Mouse (Mus musculus) stomach, embryonic 14.5 days (tissue): ENCODE results near the gene Apbb1. TPM values are rescaled to one million over a fixed set of nuclear protein-coding genes. Genes with fewer than 3 reads are reported as not detected.

Experiments
- ATAC-seq: fragments of 200-750 bp; cut with Nextera tagmentation; 2 replicates; pipeline ENCODE4 v1.8.0; 2017; ENCODE audit warnings: low read depth, moderate TSS enrichment; ENCODE audit not compliant: insufficient number of reproducible peaks, insufficient read depth, low FRiP score
- H3K27ac ChIP-seq: fragments of 300-500 bp; sonication (generic); 2 replicates; pipeline ENCODE4 v1.5.1; 2014; ENCODE audit warnings: mild to moderate bottlenecking, low read length, moderate library complexity, mixed read lengths
- H3K27me3 ChIP-seq: fragments of 300-500 bp; sonication (generic); 2 replicates; pipeline ENCODE4 v1.6.1; 2014; ENCODE audit warnings: low read length, control low read depth, mixed read lengths; ENCODE audit not compliant: control insufficient read depth, insufficient read depth
- H3K36me3 ChIP-seq: fragments of 300-500 bp; sonication (generic); 2 replicates; pipeline ENCODE4 v1.6.1; 2014; ENCODE audit warnings: mild to moderate bottlenecking, control low read depth, low read length, moderate library complexity, mixed read lengths; ENCODE audit not compliant: control insufficient read depth, insufficient read depth
- H3K4me1 ChIP-seq: fragments of 300-500 bp; sonication (generic); 2 replicates; pipeline ENCODE4 v1.6.1; 2014; ENCODE audit warnings: low read length, control low read depth, mixed read lengths; ENCODE audit not compliant: control insufficient read depth, insufficient read depth
- H3K4me2 ChIP-seq: fragments of 300-500 bp; sonication (generic); replicated peaks from 2 replicates; pipeline ENCODE4 v1.6.1; 2014; ENCODE audit warnings: low read depth, low read length, control low read depth
- H3K4me3 ChIP-seq: fragments of 300-500 bp; sonication (generic); 2 replicates; pipeline ENCODE4 v1.5.1; 2014; ENCODE audit warnings: low read depth, low read length, control low read depth
- H3K9ac ChIP-seq: fragments of 300-500 bp; sonication (generic); replicated peaks from 2 replicates; pipeline ENCODE4 v1.6.1; 2014; ENCODE audit warnings: low read depth, mild to moderate bottlenecking, control low read depth, low read length, moderate library complexity, mixed read lengths
- H3K9me3 ChIP-seq: fragments of 300-500 bp; sonication (generic); 2 replicates; pipeline ENCODE4 v1.6.1; 2016; ENCODE audit warnings: low read depth, low read length, control low read depth; ENCODE audit not compliant: control insufficient read depth
- WGBS: fragments of 180-500 bp; shearing (Covaris S2); extraction: QIAGEN DNeasy Blood & Tissue Kit; methylation state at CpG from one replicate; pipeline ENCODE4 v1.1.7; 2014; 5-methylcytosine and 5-hydroxymethylcytosine counted together
- polyA plus RNA-seq: library from polyadenylated mRNA; unstranded; fragments of >200 nt; fragmentation: Nextera tagmentation; extraction: Ambion mirVana; gene quantifications from 2 replicates; pipeline ENCODE4 v1.2.1, GENCODE M21; 2014

Gene Apbb1
- polyA plus RNA-seq, 1 experiment from 2014 or later: 47.2 TPM

DNA sequence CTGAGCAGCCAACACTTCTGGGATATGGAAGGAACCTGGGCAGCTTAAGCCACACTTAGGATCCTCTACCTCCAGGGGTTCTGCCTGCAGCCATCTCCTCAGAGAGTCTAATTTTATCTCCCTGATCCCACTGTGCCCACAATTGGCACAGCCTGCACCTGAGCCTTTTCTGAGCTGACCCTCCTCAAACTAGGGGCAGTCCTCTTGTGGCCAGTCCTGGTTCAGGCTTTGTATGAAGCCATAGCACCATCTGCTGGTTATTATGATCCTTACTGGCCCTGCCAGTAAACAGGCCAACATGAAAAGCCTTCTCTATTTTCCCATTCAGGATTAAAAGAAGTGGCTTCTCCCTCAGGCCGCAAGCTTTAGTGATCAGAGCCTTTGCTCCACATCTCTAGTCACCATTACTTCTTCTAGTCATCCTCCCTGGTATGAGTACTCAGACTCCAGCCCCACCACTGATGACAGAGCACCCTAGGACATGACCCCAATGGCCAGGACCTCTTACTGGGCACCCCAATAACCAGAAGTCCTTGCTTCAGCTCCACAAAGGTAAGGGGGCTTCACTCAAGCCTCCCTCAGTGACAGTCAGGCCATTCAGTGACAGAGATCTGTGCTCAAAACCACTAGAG, 54.0 kb downstream of the Apbb1 start:
- H3K36me3 ChIP-seq: no peaks in the 10 kb centered on the region
- no peak overlapping the region for H3K27ac ChIP-seq
- H3K4me1 ChIP-seq: no peaks in the 10 kb centered on the region
- ATAC-seq: peak; percentile 54; the same call in 1 of the 2 replicates
- no peaks in the 10 kb centered on the region for H3K9me3 ChIP-seq
- no peak overlapping the region for H3K4me3 ChIP-seq
- no peak overlapping the region for H3K9ac ChIP-seq
- no peaks in the 10 kb centered on the region for H3K27me3 ChIP-seq
- no peak overlapping the region for H3K4me2 ChIP-seq
- WGBS: 43% methylated on average over 1 of the region's 1 CpGs

DNA sequence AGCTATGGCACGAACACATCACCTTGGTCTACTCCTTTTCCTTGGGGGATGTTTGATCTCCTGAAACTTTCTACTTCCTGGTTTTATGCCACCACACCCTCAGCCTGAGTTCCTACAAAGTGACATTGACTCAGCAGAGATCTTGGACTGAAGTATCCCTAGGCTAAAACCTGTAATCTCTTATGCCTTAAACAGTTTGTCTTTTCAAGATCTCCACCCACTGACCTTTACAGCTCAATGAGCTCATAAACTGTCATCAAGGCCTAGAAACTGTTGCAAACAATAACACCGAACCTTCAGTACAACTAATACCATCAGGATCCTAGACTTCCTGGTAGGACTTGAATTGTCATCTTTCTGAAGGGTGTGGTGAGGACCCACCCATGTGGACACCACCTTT, 57.2 kb downstream of the Apbb1 start:
- Histone ChIP-seq H3K4me2 (no peak overlapping the region), H3K9me3 (no peaks in the 10 kb centered on the region), H3K27me3 (no peaks in the 10 kb centered on the region), H3K4me1 (no peaks in the 10 kb centered on the region), H3K9ac (no peak overlapping the region), H3K27ac (no peak overlapping the region), H3K36me3 (no peaks in the 10 kb centered on the region), H3K4me3 (no peak overlapping the region)
- no peak for ATAC-seq
- 88% methylated on average over 2 of the region's 2 CpGs for WGBS

DNA sequence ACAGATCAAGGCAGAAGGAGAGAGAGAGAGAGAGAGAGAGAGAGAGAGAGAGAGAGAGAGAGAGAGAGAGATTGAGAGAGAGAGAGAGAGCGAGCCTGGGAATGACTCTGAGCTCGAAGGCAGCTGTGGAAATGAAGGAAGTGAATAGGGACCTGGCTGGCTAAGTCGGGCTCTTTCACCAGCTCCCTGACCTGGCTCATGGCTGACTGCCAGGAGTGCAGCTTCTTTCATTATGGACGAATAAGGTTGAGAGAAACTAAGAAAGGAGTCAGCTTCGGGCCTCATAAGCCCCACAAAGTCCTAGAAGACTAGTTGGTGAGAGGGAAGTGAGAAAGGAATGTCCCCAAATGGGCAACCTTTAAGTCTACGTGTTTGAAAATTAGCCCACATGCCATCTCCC, 61.3 kb downstream of the Apbb1 start:
- ATAC-seq: no peak
- Histone ChIP-seq H3K27ac (no peak overlapping the region), H3K9ac (no peak overlapping the region), H3K36me3 (no peaks in the 10 kb centered on the region), H3K4me3 (no peak overlapping the region), H3K4me2 (no peak overlapping the region), H3K27me3 (no peaks in the 10 kb centered on the region), H3K4me1 (no peaks in the 10 kb centered on the region), H3K9me3 (no peaks in the 10 kb centered on the region)
- WGBS: 39% methylated on average over 6 of the region's 6 CpGs

DNA sequence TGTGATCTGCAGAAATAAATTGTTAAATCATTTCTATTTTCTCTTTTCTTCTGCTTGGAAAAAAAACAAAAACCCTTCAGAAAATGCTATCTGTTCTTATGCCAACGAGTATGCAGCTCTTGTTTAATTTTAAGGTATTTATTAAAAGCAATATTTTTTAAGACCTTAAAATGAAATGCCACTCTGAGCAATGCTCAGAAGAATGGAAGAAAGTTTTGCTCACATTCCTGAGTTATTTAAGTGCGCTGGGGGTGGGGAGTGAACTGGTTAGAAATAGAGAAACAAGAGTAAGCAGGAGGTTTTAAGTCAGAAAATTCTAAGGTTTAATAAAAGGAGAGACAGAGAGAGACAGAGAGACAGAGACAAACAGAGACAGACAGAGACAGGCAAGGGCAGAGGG, 61.7 kb downstream of the Apbb1 start:
- Histone ChIP-seq H3K36me3 (no peaks in the 10 kb centered on the region), H3K27ac (no peak overlapping the region), H3K4me1 (no peaks in the 10 kb centered on the region), H3K9ac (no peak overlapping the region), H3K4me2 (no peak overlapping the region), H3K9me3 (no peaks in the 10 kb centered on the region), H3K4me3 (no peak overlapping the region), H3K27me3 (no peaks in the 10 kb centered on the region)
- WGBS: 68% methylated on average over 2 of the region's 2 CpGs
- ATAC-seq: no peak

DNA sequence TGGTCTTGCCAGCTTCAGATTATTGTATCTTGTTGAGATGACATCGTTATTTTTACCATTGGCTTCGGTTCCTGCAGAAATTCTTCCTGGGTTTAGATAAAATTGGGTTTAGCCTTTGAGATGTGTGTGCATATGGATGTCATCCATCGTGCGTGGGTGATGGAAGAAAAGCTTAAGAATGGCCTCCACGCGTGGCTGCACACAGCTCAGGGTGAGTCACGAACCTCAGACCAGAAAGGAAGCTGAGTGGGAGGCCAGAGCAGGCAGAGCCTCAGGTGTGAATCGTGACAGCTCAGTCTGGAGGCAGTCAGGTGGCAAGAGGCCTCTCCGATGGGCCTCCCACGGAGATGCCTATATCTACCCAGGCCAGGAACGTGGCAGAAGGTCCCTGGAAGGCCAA, 62.1 kb downstream of the Apbb1 start:
- H3K4me2 ChIP-seq: no peak overlapping the region
- no peak overlapping the region for H3K27ac ChIP-seq
- no peaks in the 10 kb centered on the region for H3K9me3 ChIP-seq
- H3K4me1 ChIP-seq: no peaks in the 10 kb centered on the region
- no peak for ATAC-seq
- no peak overlapping the region for H3K4me3 ChIP-seq
- 64% methylated on average over 11 of the region's 11 CpGs for WGBS
- no peaks in the 10 kb centered on the region for H3K36me3 ChIP-seq
- H3K9ac ChIP-seq: no peak overlapping the region
- H3K27me3 ChIP-seq: no peaks in the 10 kb centered on the region

DNA sequence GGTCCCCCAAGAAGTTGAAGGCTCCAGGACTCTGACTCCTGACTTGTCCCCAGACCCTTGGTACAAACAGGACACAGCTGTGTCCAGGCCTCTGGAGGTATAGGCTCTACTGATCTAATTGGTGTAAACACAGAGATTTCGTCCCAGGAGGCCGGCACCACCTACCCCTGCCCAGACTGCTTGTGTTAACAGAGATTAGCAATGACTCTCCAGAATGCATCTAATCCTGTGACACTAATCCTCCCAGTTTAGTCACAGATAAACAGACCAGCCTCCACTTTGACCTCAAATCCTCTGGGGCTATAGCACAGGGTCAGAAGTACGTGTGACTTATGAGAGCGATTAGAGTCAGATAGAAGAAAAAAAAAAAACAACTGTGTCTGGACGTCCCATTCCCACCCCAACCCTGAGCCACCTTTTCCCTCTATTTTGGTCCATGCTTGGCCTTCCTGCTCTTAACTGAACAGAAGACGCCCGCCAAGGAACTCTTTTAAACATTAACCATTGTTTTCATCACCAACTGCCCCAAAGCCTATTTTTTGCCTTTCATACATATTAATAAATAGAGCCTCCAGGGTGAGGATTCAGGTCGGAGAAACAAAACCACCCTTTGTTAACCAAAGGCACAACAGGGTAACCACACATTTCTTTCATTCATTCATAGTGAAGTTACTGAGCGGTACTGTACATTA, 64.6 kb downstream of the Apbb1 start:
- no peaks in the 10 kb centered on the region for H3K36me3 ChIP-seq
- no peak overlapping the region for H3K27ac ChIP-seq
- no peaks in the 10 kb centered on the region for H3K9me3 ChIP-seq
- no peaks in the 10 kb centered on the region for H3K27me3 ChIP-seq
- H3K9ac ChIP-seq: no peak overlapping the region
- ATAC-seq: no peak
- H3K4me3 ChIP-seq: no peak overlapping the region
- no peak overlapping the region for H3K4me2 ChIP-seq
- H3K4me1 ChIP-seq: no peaks in the 10 kb centered on the region
- WGBS: 31% methylated on average over 9 of the region's 9 CpGs

DNA sequence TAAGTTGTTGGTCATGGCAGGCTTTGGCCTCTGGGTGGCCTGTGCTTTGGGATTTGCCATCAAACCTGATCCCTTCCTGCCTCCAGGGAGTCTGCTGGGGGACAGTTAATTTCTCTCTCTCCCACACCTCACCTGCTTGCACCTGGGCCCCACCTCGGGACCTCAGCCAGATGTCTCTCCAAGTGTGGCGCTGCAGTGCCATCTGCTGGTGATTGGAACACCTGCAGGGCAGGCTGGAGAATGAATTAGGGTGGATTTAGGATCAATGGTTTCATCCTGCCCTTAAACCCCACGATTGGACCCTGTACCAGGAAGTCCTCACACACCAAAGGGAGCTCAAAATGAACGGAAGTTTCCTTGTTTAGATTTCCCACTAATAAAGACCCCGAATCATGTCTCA, 66.3 kb downstream of the Apbb1 start:
- Histone ChIP-seq H3K9ac (no peak overlapping the region), H3K27me3 (no peaks in the 10 kb centered on the region), H3K36me3 (no peaks in the 10 kb centered on the region), H3K27ac (no peak overlapping the region), H3K9me3 (no peaks in the 10 kb centered on the region), H3K4me2 (no peak overlapping the region), H3K4me1 (no peaks in the 10 kb centered on the region), H3K4me3 (no peak overlapping the region)
- 13% methylated on average over 5 of the region's 5 CpGs for WGBS
- ATAC-seq: no peak

DNA sequence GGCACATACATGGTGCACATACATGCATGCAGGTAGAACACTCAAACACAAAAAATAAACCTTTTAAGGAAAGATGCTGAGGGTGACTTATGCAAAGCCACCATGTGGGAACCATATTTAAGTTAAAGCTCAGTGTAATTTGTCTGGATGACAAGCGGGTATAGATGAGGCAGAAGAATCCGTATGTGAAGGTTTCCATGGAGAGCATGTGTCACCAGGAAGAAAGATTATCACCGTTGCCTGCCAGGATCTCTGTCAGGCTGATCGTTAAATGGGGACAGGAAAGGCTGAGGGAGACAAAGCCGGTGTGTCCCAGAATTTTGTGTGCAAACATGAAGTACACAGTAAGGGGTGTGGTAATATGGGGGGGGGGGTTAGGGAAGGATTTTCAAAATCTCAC, 66.9 kb downstream of the Apbb1 start:
- no peaks in the 10 kb centered on the region for H3K36me3 ChIP-seq
- 29% methylated on average over 5 of the region's 5 CpGs for WGBS
- H3K27me3 ChIP-seq: no peaks in the 10 kb centered on the region
- no peak overlapping the region for H3K4me3 ChIP-seq
- H3K9me3 ChIP-seq: no peaks in the 10 kb centered on the region
- H3K9ac ChIP-seq: no peak overlapping the region
- H3K4me2 ChIP-seq: no peak overlapping the region
- no peak overlapping the region for H3K27ac ChIP-seq
- ATAC-seq: no peak
- H3K4me1 ChIP-seq: no peaks in the 10 kb centered on the region

DNA sequence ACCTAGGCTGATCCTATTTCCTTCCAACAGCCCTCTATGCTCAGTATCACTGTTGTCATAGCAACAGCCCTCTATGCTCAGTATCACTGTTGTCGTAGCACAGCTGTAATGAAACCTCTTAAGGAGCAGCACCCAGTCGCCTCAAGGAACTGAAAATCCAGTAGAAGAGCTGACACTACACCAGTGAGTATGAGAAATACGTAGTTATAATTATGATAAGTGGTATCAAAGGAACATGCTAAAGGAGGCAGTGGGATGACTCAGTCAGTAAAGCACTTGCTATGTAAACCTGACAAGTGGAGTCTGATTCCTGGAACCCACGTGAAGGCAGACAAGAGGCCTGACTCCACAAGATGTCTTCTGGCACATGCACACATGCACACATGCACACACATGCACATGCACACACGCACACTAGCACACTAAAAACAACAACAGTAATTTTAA, 67.6 kb downstream of the Apbb1 start:
- ATAC-seq: no peak
- Histone ChIP-seq H3K9me3 (no peaks in the 10 kb centered on the region), H3K9ac (no peak overlapping the region)

More for the DNA sequence above, 67.6 kb downstream of the Apbb1 start:
- Histone ChIP-seq H3K4me1 (no peaks in the 10 kb centered on the region), H3K27ac (no peak overlapping the region), H3K36me3 (no peaks in the 10 kb centered on the region), H3K4me2 (no peak overlapping the region), H3K27me3 (no peaks in the 10 kb centered on the region), H3K4me3 (no peak overlapping the region)
- WGBS: 54% methylated on average over 5 of the region's 5 CpGs
